Mouse (Mus musculus) gastrocnemius, postnatal 25 days (tissue): ENCODE measurements around the gene Ntmt1. TPM values are rescaled to one million over a fixed set of nuclear protein-coding genes. Genes with fewer than 3 reads are reported as not detected.

Experiments used
- DNase-seq: peaks from one replicate; pipeline ENCODE4 v3.0.0; 2022
- total RNA-seq, 2 experiments: library from RNA; stranded (reverse); gene quantifications; 1 replicate in 1 of 2; 2 replicates in 1 of 2; pipeline ENCODE4 v1.2.3; 2021

Ntmt1 gene
- total RNA-seq, 2 experiments from 2014 or later, result 15.6 to 16.2 TPM

- peak; percentile 71 for DNase-seq
These were observed 24.3 kb upstream of the Ntmt1 start for GRCm38 (mm10) chr2:30783346-30783745.

GRCm38 (mm10) chr2:30784078-30784994, 23.3 kb upstream of the Ntmt1 start:
- peak; percentile 48 for DNase-seq

GRCm38 (mm10) chr2:30787466-30787865, 20.2 kb upstream of the Ntmt1 start:
- DNase-seq, result no peak

GRCm38 (mm10) chr2:30792061-30792460, 15.6 kb upstream of the Ntmt1 start:
- no peak for DNase-seq

GRCm38 (mm10) chr2:30794179-30795108, 13.2 kb upstream of the Ntmt1 start:
- DNase-seq, result peak; percentile 92

GRCm38 (mm10) chr2:30795271-30795888, 12.2 kb upstream of the Ntmt1 start:
- no peak for DNase-seq

- DNase-seq, result no peak
These were observed 11.7 kb upstream of the Ntmt1 start for GRCm38 (mm10) chr2:30795889-30796275.

GRCm38 (mm10) chr2:30796382-30796781, 11.2 kb upstream of the Ntmt1 start:
- DNase-seq, result peak; percentile 75

- no peak for DNase-seq
These were observed 8.2 kb upstream of the Ntmt1 start for GRCm38 (mm10) chr2:30799456-30799855.

- DNase-seq, result no peak
These were observed 7.0 kb upstream of the Ntmt1 start for GRCm38 (mm10) chr2:30800671-30801066.

- no peak for DNase-seq
These were observed 6.4 kb upstream of the Ntmt1 start for GRCm38 (mm10) chr2:30801067-30801852.

- DNase-seq, result no peak
These were observed 4.0 kb upstream of the Ntmt1 start, which contains the start of gene 1700001O22Rik for GRCm38 (mm10) chr2:30803604-30804003. Gene 1700001O22Rik (minus strand): TSS chr2:30803661.

GRCm38 (mm10) chr2:30805983-30806382, 1.6 kb upstream of the Ntmt1 start:
- DNase-seq, result no peak

GRCm38 (mm10) chr2:30807147-30807647, 429 bp upstream of the Ntmt1 start:
- no peak for DNase-seq

GRCm38 (mm10) chr2:30808296-30808655, 650 bp downstream of the Ntmt1 start:
- DNase-seq, result no peak

- no peak for DNase-seq
These were observed 1.9 kb downstream of the Ntmt1 start for GRCm38 (mm10) chr2:30809503-30809902.

- no peak for DNase-seq
These were observed 2.9 kb downstream of the Ntmt1 start for GRCm38 (mm10) chr2:30810573-30810972.

GRCm38 (mm10) chr2:30816383-30816782, 8.8 kb downstream of the Ntmt1 start:
- DNase-seq, result no peak

GRCm38 (mm10) chr2:30819873-30820272, 12.2 kb downstream of the Ntmt1 start:
- no peak for DNase-seq

GRCm38 (mm10) chr2:30821073-30821472, 13.4 kb downstream of the Ntmt1 start:
- no peak for DNase-seq

- no peak for DNase-seq
These were observed 14.8 kb downstream of the Ntmt1 start for GRCm38 (mm10) chr2:30822460-30822859.
